Mouse (Mus musculus) liver, postnatal 0 days (tissue): ENCODE data around the gene Siae. TPM values are rescaled to one million over a fixed set of nuclear protein-coding genes. Genes with fewer than 3 reads are reported as not detected.

Experiments used
- ATAC-seq: fragments of 200-750 bp; cut with Nextera tagmentation; 2 replicates; pipeline ENCODE4 v1.8.0; 2017; ENCODE audit warnings: mild to moderate bottlenecking, moderate library complexity
- DNase-seq: peaks from one replicate; pipeline ENCODE4 v3.0.0-alpha.2; 2016
- H3K27ac ChIP-seq: fragments of 300-500 bp; sonication (generic); 2 replicates; pipeline ENCODE4 v1.5.1; 2014; ENCODE audit warnings: antibody characterized with exemption, moderate library complexity, mild to moderate bottlenecking, low read depth
- H3K27me3 ChIP-seq: fragments of 300-500 bp; sonication (generic); 2 replicates; pipeline ENCODE4 v1.6.1; 2014; ENCODE audit warnings: low read length, control low read depth, mixed read lengths; ENCODE audit not compliant: insufficient read depth
- H3K36me3 ChIP-seq: fragments of 300-500 bp; sonication (generic); replicated peaks from 2 replicates; pipeline ENCODE4 v1.6.1; 2014; ENCODE audit warnings: mild to moderate bottlenecking, control low read depth, low read length, moderate library complexity, mixed read lengths; ENCODE audit not compliant: insufficient read depth
- H3K4me1 ChIP-seq: fragments of 300-500 bp; sonication (generic); 2 replicates; pipeline ENCODE4 v1.6.1; 2014; ENCODE audit warnings: antibody characterized with exemption, mild to moderate bottlenecking, control low read depth; ENCODE audit not compliant: insufficient read depth
- H3K4me2 ChIP-seq: fragments of 300-500 bp; sonication (generic); 2 replicates; pipeline ENCODE4 v1.6.1; 2014; ENCODE audit warnings: low read depth, mild to moderate bottlenecking, low read length, moderate library complexity, mixed read lengths
- H3K4me3 ChIP-seq: fragments of 300-500 bp; sonication (generic); 2 replicates; pipeline ENCODE4 v1.5.1; 2014; ENCODE audit warnings: low read depth, low read length
- H3K9ac ChIP-seq: fragments of 300-500 bp; sonication (generic); replicated peaks from 2 replicates; pipeline ENCODE4 v1.6.1; 2014; ENCODE audit warnings: mild to moderate bottlenecking, moderate library complexity
- H3K9me3 ChIP-seq: fragments of 300-500 bp; sonication (generic); 2 replicates; pipeline ENCODE4 v1.6.1; 2016; ENCODE audit warnings: mild to moderate bottlenecking, control low read depth, low read length, mixed read lengths
- CTCF ChIP-seq: sonication (generic); IDR thresholded peaks from 2 replicates; pipeline ENCODE4 v1.5.1; 2016; ENCODE audit warnings: antibody characterized with exemption, low read depth
- EP300 ChIP-seq: IDR thresholded peaks from 2 replicates; pipeline ENCODE4 v1.6.1; 2016; ENCODE audit warnings: antibody characterized with exemption, low read depth, mild to moderate bottlenecking
- WGBS: fragments of 180-500 bp; shearing (Covaris S2); extraction: QIAGEN DNeasy Blood & Tissue Kit; methylation state at CpG from one replicate; pipeline ENCODE4 v1.1.7; 2014; ENCODE audit not compliant: insufficient replicate concordance; 5-methylcytosine and 5-hydroxymethylcytosine counted together
- polyA plus RNA-seq: library from polyadenylated mRNA; unstranded; fragments of >200 nt; fragmentation: Nextera tagmentation; extraction: Ambion mirVana; gene quantifications from 2 replicates; pipeline ENCODE4 v1.2.1, GENCODE M21; 2015

Gene Siae
- polyA plus RNA-seq, 1 experiment from 2014 or later = 5.2 TPM

DNA sequence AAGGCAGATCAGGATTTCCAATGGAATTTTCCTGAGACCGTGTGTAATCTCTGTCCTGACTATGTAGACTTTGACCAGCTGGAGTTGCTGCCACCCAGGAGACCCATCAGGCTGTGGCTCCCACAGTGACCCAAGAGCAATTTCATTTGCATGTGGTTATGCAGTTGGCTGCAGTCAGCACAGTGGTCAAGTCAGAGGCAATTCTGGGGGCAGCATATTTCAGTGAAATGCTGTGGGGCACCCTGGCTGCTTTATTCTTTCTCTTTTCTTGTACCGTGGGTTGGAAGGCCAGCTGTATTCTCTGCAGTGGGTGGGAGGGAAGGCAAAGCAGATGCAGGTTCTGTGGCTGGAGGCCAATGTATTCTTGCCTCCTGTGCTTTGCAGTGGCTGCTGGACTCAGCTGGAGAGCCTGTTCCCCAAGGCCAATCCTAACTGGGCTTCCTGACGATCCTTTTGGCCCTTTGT, 70.6 kb downstream of the Siae start:
- no peak overlapping the region for H3K4me2 ChIP-seq
- ATAC-seq (peak; percentile 40; the same call in 1 of the 2 replicates), DNase-seq (no peak)
- no peak for TF ChIP-seq EP300
- no peak for TF ChIP-seq CTCF
- H3K4me3 ChIP-seq = no peak overlapping the region
- no peaks in the 10 kb centered on the region; the same call in 1 of the 2 replicates for H3K36me3 ChIP-seq
- H3K4me1 ChIP-seq = no peaks in the 10 kb centered on the region
- no peak overlapping the region for H3K27ac ChIP-seq
- WGBS = 48% methylated on average over 3 of the region's 3 CpGs
- no peaks in the 10 kb centered on the region for H3K9me3 ChIP-seq
- no peaks in the 10 kb centered on the region for H3K27me3 ChIP-seq
- no peak overlapping the region for H3K9ac ChIP-seq

DNA sequence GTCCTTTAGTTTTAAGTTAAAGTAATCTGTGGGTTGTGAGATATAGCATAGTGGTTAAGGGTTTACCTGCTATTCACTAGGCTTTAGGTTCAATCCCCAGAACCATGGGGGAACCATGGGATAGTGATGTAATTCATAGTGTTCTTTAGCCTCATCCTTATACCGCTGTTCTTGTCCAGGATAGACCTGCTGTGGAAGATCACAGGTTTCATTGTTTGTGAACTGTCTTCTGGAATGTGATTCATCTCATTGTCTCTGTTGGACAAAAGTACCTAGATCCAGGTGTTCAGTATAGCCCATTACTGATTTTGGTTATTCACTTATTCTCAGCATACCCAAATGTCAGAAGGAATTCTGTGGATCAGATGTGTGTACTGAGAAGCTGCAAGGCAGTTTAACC, 71.8 kb downstream of the Siae start:
- DNase-seq (no peak), ATAC-seq (no peak)
- Histone ChIP-seq H3K4me3 (no peak overlapping the region), H3K9ac (no peak overlapping the region), H3K36me3 (no peaks in the 10 kb centered on the region; the same call in 1 of the 2 replicates), H3K27me3 (no peaks in the 10 kb centered on the region), H3K4me1 (no peaks in the 10 kb centered on the region), H3K9me3 (no peaks in the 10 kb centered on the region), H3K4me2 (no peak overlapping the region), H3K27ac (no peak overlapping the region)
- WGBS = 89% methylated on average over 1 of the region's 1 CpGs
- TF ChIP-seq CTCF (no peak), EP300 (no peak)

DNA sequence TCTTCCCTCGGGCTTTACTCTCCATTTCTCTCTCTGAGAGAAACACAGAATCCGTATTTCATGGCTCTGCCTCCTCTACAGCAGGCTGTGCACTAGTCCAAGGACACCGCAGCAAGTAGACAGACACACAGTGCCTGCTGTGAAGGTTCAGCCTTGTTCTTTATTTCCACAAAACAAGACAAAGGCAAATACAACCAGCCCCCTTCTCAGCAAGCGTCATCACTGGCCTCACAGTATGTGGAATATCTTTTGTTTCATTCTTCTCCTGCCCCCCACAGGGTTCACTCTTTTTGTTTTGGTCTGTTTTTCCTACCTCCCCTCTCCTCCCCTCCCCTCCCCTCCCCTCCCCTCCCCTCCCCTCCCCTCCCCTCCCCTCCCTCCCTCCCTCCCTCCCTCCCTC, 73.1 kb downstream of the Siae start:
- Histone ChIP-seq H3K27me3 (no peaks in the 10 kb centered on the region), H3K4me3 (no peak overlapping the region), H3K9ac (no peak overlapping the region), H3K4me1 (no peaks in the 10 kb centered on the region), H3K27ac (no peak overlapping the region), H3K9me3 (no peaks in the 10 kb centered on the region), H3K4me2 (no peak overlapping the region), H3K36me3 (no peaks in the 10 kb centered on the region)
- DNase-seq (no peak), ATAC-seq (no peak)
- 77% methylated on average over 4 of the region's 4 CpGs for WGBS
- no peak for TF ChIP-seq CTCF
- TF ChIP-seq EP300 = no peak

- Histone ChIP-seq H3K4me3 (no peak overlapping the region), H3K4me2 (no peak overlapping the region), H3K36me3 (no peaks in the 10 kb centered on the region), H3K9ac (no peak overlapping the region), H3K4me1 (no peaks in the 10 kb centered on the region), H3K9me3 (no peaks in the 10 kb centered on the region), H3K27ac (no peak overlapping the region), H3K27me3 (no peaks in the 10 kb centered on the region)
- WGBS = 65% methylated on average over 2 of the region's 2 CpGs
- DNase-seq = no peak
- TF ChIP-seq EP300 (no peak), CTCF (no peak)
- no peak for ATAC-seq
Measured at GRCm38 (mm10) chr9:37629941-37630340, 74.4 kb downstream of the Siae start.

- ATAC-seq = no peak
- no peaks in the 10 kb centered on the region for H3K4me1 ChIP-seq
Measured at GRCm38 (mm10) chr9:37632305-37632704, 76.8 kb downstream of the Siae start.

DNA sequence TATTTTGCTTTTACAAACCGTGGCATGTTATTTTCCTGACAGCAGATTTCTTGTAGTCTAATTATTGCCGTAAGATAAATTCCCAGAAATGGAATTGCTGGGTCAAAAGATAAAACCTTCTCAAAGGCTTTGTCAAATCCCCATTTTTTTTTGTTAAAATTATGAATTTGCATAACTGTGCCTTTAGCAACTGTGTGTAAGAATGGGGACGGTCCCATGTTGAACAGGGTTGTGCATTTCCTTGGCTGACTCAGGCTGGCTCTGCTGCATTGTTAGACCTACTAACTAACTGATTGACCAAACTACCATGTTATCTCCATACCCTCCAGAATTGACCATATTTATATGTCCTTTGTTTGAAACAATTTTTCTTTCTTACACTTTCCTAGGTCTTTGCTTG, 78.8 kb downstream of the Siae start:
- TF ChIP-seq CTCF (no peak), EP300 (no peak)
- Histone ChIP-seq H3K27ac (no peak overlapping the region), H3K27me3 (no peaks in the 10 kb centered on the region), H3K4me2 (no peak overlapping the region), H3K9ac (no peak overlapping the region), H3K4me3 (no peak overlapping the region), H3K4me1 (no peaks in the 10 kb centered on the region), H3K9me3 (no peaks in the 10 kb centered on the region), H3K36me3 (no peaks in the 10 kb centered on the region)
- WGBS = 85% methylated on average over 3 of the region's 3 CpGs
- ATAC-seq (no peak), DNase-seq (no peak)

More at GRCm38 (mm10) chr9:37632305-37632704, 76.8 kb downstream of the Siae start:
- no peak overlapping the region for H3K4me3 ChIP-seq
- no peak for DNase-seq
- H3K9me3 ChIP-seq = no peaks in the 10 kb centered on the region
- no peak overlapping the region for H3K27ac ChIP-seq
- no peaks in the 10 kb centered on the region for H3K36me3 ChIP-seq
- TF ChIP-seq EP300 = no peak
- TF ChIP-seq CTCF = no peak
- H3K27me3 ChIP-seq = no peaks in the 10 kb centered on the region
- H3K4me2 ChIP-seq = no peak overlapping the region
- no peak overlapping the region for H3K9ac ChIP-seq
- WGBS = 79% methylated on average over 2 of the region's 2 CpGs

GRCm38 (mm10) chr9:37636335-37636734, 80.8 kb downstream of the Siae start:
- H3K4me2 ChIP-seq = no peak overlapping the region
- H3K27me3 ChIP-seq = no peaks in the 10 kb centered on the region
- H3K27ac ChIP-seq = no peak overlapping the region
- no peaks in the 10 kb centered on the region for H3K36me3 ChIP-seq
- no peaks in the 10 kb centered on the region for H3K4me1 ChIP-seq
- peak; percentile 56 for DNase-seq
- H3K9ac ChIP-seq = no peak overlapping the region
- H3K4me3 ChIP-seq = no peak overlapping the region
- TF ChIP-seq EP300 (no peak), CTCF (peak; percentile 80)
- WGBS = 17% methylated on average over 7 of the region's 7 CpGs
- ATAC-seq = no peak
- no peaks in the 10 kb centered on the region for H3K9me3 ChIP-seq
